Mouse (Mus musculus) myocyte (in vitro differentiated cells): ENCODE results near the gene Hoxd3. TPM values are rescaled to one million over a fixed set of nuclear protein-coding genes. Genes with fewer than 3 reads are reported as not detected.

Experiments
- H3K27me3 ChIP-seq: one replicate; pipeline ENCODE4 v1.6.1; 2011; ENCODE audit not compliant: control insufficient read depth, insufficient read depth, insufficient read length
- H3K36me3 ChIP-seq: one replicate; pipeline ENCODE4 v1.6.1; 2011; ENCODE audit not compliant: control insufficient read depth, insufficient read depth
- H3K4me2 ChIP-seq: one replicate; pipeline ENCODE4 v1.6.1; 2011; ENCODE audit warnings: low read depth, control low read depth
- H3K4me3 ChIP-seq: one replicate; pipeline ENCODE4 v1.5.1; 2011; ENCODE audit warnings: mild to moderate bottlenecking, control low read depth, moderate library complexity
- H3K79me2 ChIP-seq: one replicate; pipeline ENCODE4 v1.6.1; 2011; ENCODE audit not compliant: control insufficient read depth, insufficient read depth
- H3ac ChIP-seq: one replicate; pipeline ENCODE4 v1.6.1; 2011; ENCODE audit not compliant: control insufficient read depth, insufficient read length
- CEBPB ChIP-seq: IDR thresholded peaks from 2 replicates; pipeline ENCODE4 v1.6.1; 2011; ENCODE audit warnings: mild to moderate bottlenecking, moderate library complexity; ENCODE audit not compliant: poor library complexity, insufficient read depth, severe bottlenecking
- E2F4 ChIP-seq: IDR thresholded peaks from one replicate; pipeline ENCODE4 v1.6.1; 2011; ENCODE audit warnings: mild to moderate bottlenecking, control low read depth, moderate library complexity; ENCODE audit not compliant: insufficient read depth
- MAX ChIP-seq: IDR thresholded peaks from one replicate; pipeline ENCODE4 v1.6.1; 2011; ENCODE audit warnings: low read depth, mild to moderate bottlenecking, control low read depth
- MYOD1 ChIP-seq, 3 experiments: IDR thresholded peaks; one replicate each; pipeline ENCODE4 v1.6.1; 2011; ENCODE audit warnings: control low read depth in 2 of 3, low read depth in 2 of 3, mild to moderate bottlenecking in 2 of 3, moderate library complexity in 1 of 3; ENCODE audit not compliant: insufficient read length in 2 of 3, control insufficient read depth in 1 of 3
- MYOG ChIP-seq, 3 experiments: IDR thresholded peaks; one replicate each; pipeline ENCODE4 v1.6.1; 2011; ENCODE audit warnings: control low read depth in 2 of 3, low read depth in 2 of 3, mild to moderate bottlenecking in 2 of 3; ENCODE audit not compliant: insufficient read length in 2 of 3, control insufficient read depth in 1 of 3, insufficient read depth in 1 of 3
- POLR2A ChIP-seq: IDR thresholded peaks from one replicate; pipeline ENCODE4 v1.6.1; 2011; ENCODE audit warnings: low read depth, mild to moderate bottlenecking, control low read depth, moderate library complexity; ENCODE audit not compliant: insufficient read length
- POLR2AphosphoS2 ChIP-seq: IDR thresholded peaks from one replicate; pipeline ENCODE4 v1.6.1; 2011; ENCODE audit warnings: low read depth, control low read depth; ENCODE audit not compliant: insufficient read length
- REST ChIP-seq: IDR thresholded peaks from one replicate; pipeline ENCODE4 v1.6.1; 2011; ENCODE audit warnings: mild to moderate bottlenecking, control low read depth, moderate library complexity; ENCODE audit not compliant: insufficient read depth, insufficient read length
- SRF ChIP-seq: IDR thresholded peaks from one replicate; pipeline ENCODE4 v1.6.1; 2011; ENCODE audit warnings: low read depth; ENCODE audit not compliant: control insufficient read depth, insufficient read length
- TCF12 ChIP-seq: IDR thresholded peaks from one replicate; pipeline ENCODE4 v1.6.1; 2011; ENCODE audit warnings: mild to moderate bottlenecking, control low read depth; ENCODE audit not compliant: poor library complexity, insufficient read depth, severe bottlenecking
- TCF3 ChIP-seq: IDR thresholded peaks from one replicate; pipeline ENCODE4 v1.6.1; 2011; ENCODE audit warnings: low read depth, control low read depth; ENCODE audit not compliant: insufficient read length
- USF1 ChIP-seq: IDR thresholded peaks from one replicate; pipeline ENCODE4 v1.6.1; 2011; ENCODE audit warnings: low read depth, mild to moderate bottlenecking, control low read depth, moderate library complexity
- polyA plus RNA-seq: library from polyadenylated mRNA; unstranded; fragments of >200 nt; fragmentation: generic; extraction: Trizol; gene quantifications from one replicate; pipeline ENCODE4 v1.2.1, GENCODE M21; 2012; ENCODE audit warnings: missing spikeins

Hoxd3 gene
- polyA plus RNA-seq, 1 experiment, result not detected

- TF ChIP-seq USF1 (no peak), SRF (no peak)
- Histone ChIP-seq H3K27me3 (peaks cover 61% of the 10 kb centered on the region), H3K79me2 (no peaks in the 10 kb centered on the region), H3K4me3 (no peak overlapping the region), H3K36me3 (no peaks in the 10 kb centered on the region), H3ac (no peak overlapping the region), H3K4me2 (no peak overlapping the region)
Measured at GRCm38 (mm10) chr2:74733765-74734164, 22.0 kb downstream of the Hoxd3 start.

- no peak overlapping the region for H3K4me2 ChIP-seq
- no peak overlapping the region for H3K4me3 ChIP-seq
- peaks cover 65% of the 10 kb centered on the region for H3K27me3 ChIP-seq
- no peak overlapping the region for H3ac ChIP-seq
- H3K36me3 ChIP-seq, result no peaks in the 10 kb centered on the region
- no peak for TF ChIP-seq POLR2AphosphoS2
- no peak for TF ChIP-seq E2F4
- no peak for TF ChIP-seq TCF12
- no peak for TF ChIP-seq POLR2A
- no peak for TF ChIP-seq CEBPB
- no peak for TF ChIP-seq TCF3
- no peak for TF ChIP-seq REST
- TF ChIP-seq SRF, result no peak
- no peak for TF ChIP-seq MYOG (IDR thresholded peaks at IDR 0.05; ENCODE audit: control insufficient read depth in 1 of 3, insufficient read depth in 1 of 3, insufficient read length in 2 of 3, low read depth in 2 of 3)
- no peak for TF ChIP-seq USF1
- no peak for TF ChIP-seq MYOD1 (IDR thresholded peaks at IDR 0.05; ENCODE audit: control insufficient read depth in 1 of 3, insufficient read length in 2 of 3, low read depth in 2 of 3)
- no peak for TF ChIP-seq MAX
- no peaks in the 10 kb centered on the region for H3K79me2 ChIP-seq
Measured at GRCm38 (mm10) chr2:74734451-74734850, 22.7 kb downstream of the Hoxd3 start.

- H3K4me3 ChIP-seq, result no peak overlapping the region
- H3ac ChIP-seq, result no peak overlapping the region
- H3K36me3 ChIP-seq, result no peaks in the 10 kb centered on the region
- H3K79me2 ChIP-seq, result no peaks in the 10 kb centered on the region
- H3K4me2 ChIP-seq, result no peak overlapping the region
- no peak for TF ChIP-seq TCF3
- no peak for TF ChIP-seq USF1
- TF ChIP-seq MYOD1 (IDR thresholded peaks at IDR 0.05; ENCODE audit: control insufficient read depth in 1 of 3, insufficient read length in 2 of 3, low read depth in 2 of 3), result no peak
- TF ChIP-seq POLR2A, result no peak
- no peak for TF ChIP-seq REST
- no peak for TF ChIP-seq POLR2AphosphoS2
- no peak for TF ChIP-seq SRF
- no peak for TF ChIP-seq CEBPB
- no peak for TF ChIP-seq MAX
- TF ChIP-seq TCF12, result no peak
- no peak for TF ChIP-seq E2F4
- no peak for TF ChIP-seq MYOG (IDR thresholded peaks at IDR 0.05; ENCODE audit: control insufficient read depth in 1 of 3, insufficient read depth in 1 of 3, insufficient read length in 2 of 3, low read depth in 2 of 3)
- peaks cover 72% of the 10 kb centered on the region for H3K27me3 ChIP-seq
Measured at GRCm38 (mm10) chr2:74734996-74735811, 23.5 kb downstream of the Hoxd3 start.

GRCm38 (mm10) chr2:74735851-74736687 lies 24.3 kb downstream of the Hoxd3 start:
- Histone ChIP-seq H3ac (no peak overlapping the region), H3K79me2 (no peaks in the 10 kb centered on the region), H3K36me3 (no peaks in the 10 kb centered on the region), H3K4me2 (no peak overlapping the region), H3K4me3 (no peak overlapping the region), H3K27me3 (peaks cover 75% of the 10 kb centered on the region)
- TF ChIP-seq TCF3, result no peak
- peak; percentile 18 for TF ChIP-seq USF1

- TF ChIP-seq POLR2AphosphoS2 (no peak), MAX (no peak), USF1 (no peak), E2F4 (no peak), SRF (no peak), MYOD1 (IDR thresholded peaks at IDR 0.05; ENCODE audit: control insufficient read depth in 1 of 3, insufficient read length in 2 of 3, low read depth in 2 of 3) (no peak), TCF3 (no peak), POLR2A (no peak), REST (no peak), CEBPB (no peak)
- Histone ChIP-seq H3K4me3 (no peak overlapping the region), H3ac (no peak overlapping the region), H3K36me3 (no peaks in the 10 kb centered on the region), H3K27me3 (peaks cover 75% of the 10 kb centered on the region), H3K4me2 (no peak overlapping the region), H3K79me2 (no peaks in the 10 kb centered on the region)
Measured at GRCm38 (mm10) chr2:74736688-74737577, 25.2 kb downstream of the Hoxd3 start.
